Mouse (Mus musculus): Measurements from ENCODE around the gene Lgr6.

GRCm38 (mm10) chr1:135108611-135109010, 3.5 kb upstream of the Lgr6 start:
- no peak for TF ChIP-seq POLR2A (IDR thresholded peaks at IDR 0.05; ENCODE audit: borderline replicate concordance, extremely low read depth, insufficient read depth, insufficient read length, poor library complexity, severe bottlenecking)
- peak; percentile 56; the same call in 1 of the 2 replicates for TF ChIP-seq CTCF (IDR thresholded peaks at IDR 0.05; ENCODE audit: borderline replicate concordance, extremely low read depth, insufficient read depth, insufficient read length)

Data from brain, embryonic 14.5 days (tissue).